Mouse (Mus musculus) forebrain, embryonic 16.5 days (tissue): ENCODE measurements around the gene Olfr808. TPM values are rescaled to one million over a fixed set of nuclear protein-coding genes. Genes with fewer than 3 reads are reported as not detected.

Experiments used
- ATAC-seq: fragments of 200-750 bp; cut with Nextera tagmentation; 2 replicates; pipeline ENCODE4 v1.8.0; 2017; ENCODE audit warnings: mild to moderate bottlenecking, moderate library complexity
- H3K27ac ChIP-seq: fragments of 300-500 bp; sonication (generic); 2 replicates; pipeline ENCODE4 v1.5.1; 2014; ENCODE audit warnings: low read length, control low read depth
- H3K27me3 ChIP-seq: fragments of 300-500 bp; sonication (generic); replicated peaks from 2 replicates; pipeline ENCODE4 v1.6.1; 2014; ENCODE audit warnings: low read length; ENCODE audit not compliant: control insufficient read depth, insufficient read depth
- H3K36me3 ChIP-seq: fragments of 300-500 bp; sonication (generic); 2 replicates; pipeline ENCODE4 v1.6.1; 2014; ENCODE audit not compliant: control insufficient read depth, insufficient read depth
- H3K4me1 ChIP-seq: fragments of 300-500 bp; sonication (generic); replicated peaks from 2 replicates; pipeline ENCODE4 v1.6.1; 2014; ENCODE audit warnings: low read length; ENCODE audit not compliant: control insufficient read depth, insufficient read depth
- H3K4me2 ChIP-seq: fragments of 300-500 bp; sonication (generic); 2 replicates; pipeline ENCODE4 v1.6.1; 2014; ENCODE audit warnings: mild to moderate bottlenecking, low read length, control low read depth
- H3K4me3 ChIP-seq: fragments of 300-500 bp; sonication (generic); replicated peaks from 2 replicates; pipeline ENCODE4 v1.5.1; 2014; ENCODE audit warnings: mild to moderate bottlenecking, low read length, control low read depth
- H3K9ac ChIP-seq: fragments of 300-500 bp; sonication (generic); replicated peaks from 2 replicates; pipeline ENCODE4 v1.6.1; 2014; ENCODE audit warnings: low read depth, low read length, control low read depth
- H3K9me3 ChIP-seq: fragments of 300-500 bp; sonication (generic); 2 replicates; pipeline ENCODE4 v1.6.1; 2016; ENCODE audit warnings: low read length; ENCODE audit not compliant: control insufficient read depth
- WGBS: fragments of 180-500 bp; shearing (Covaris S2); extraction: QIAGEN DNeasy Blood & Tissue Kit; methylation state at CpG from one replicate; pipeline ENCODE4 v1.1.7; 2014; 5-methylcytosine and 5-hydroxymethylcytosine counted together
- polyA plus RNA-seq: library from polyadenylated mRNA; unstranded; fragments of >200 nt; fragmentation: Nextera tagmentation; extraction: Ambion mirVana; gene quantifications from 2 replicates; pipeline ENCODE4 v1.2.1, GENCODE M21; 2015

Gene Olfr808
- polyA plus RNA-seq = not detected in 2 replicates

- 98% methylated on average over 1 of the region's 1 CpGs for WGBS
- H3K9me3 ChIP-seq = no peaks in the 10 kb centered on the region
- H3K4me1 ChIP-seq = no peaks in the 10 kb centered on the region
- no peak within 1 kb of the TSS for H3K9ac ChIP-seq
- H3K4me2 ChIP-seq = no peak within 1 kb of the TSS
- H3K27ac ChIP-seq = no peak within 1 kb of the TSS
- H3K4me3 ChIP-seq = no peak within 1 kb of the TSS
- no peaks in the 10 kb centered on the region for H3K36me3 ChIP-seq
- no peaks in the 10 kb centered on the region for H3K27me3 ChIP-seq
- ATAC-seq = no peak
These were observed at the start of gene Olfr808 for GRCm38 (mm10) chr10:129765182-129765581. Gene Olfr808, plus strand, starts transcription at chr10:129765482.

GRCm38 (mm10) chr10:129729275-129729674 is 36.0 kb upstream of the Olfr808 start, which contains the start of gene Olfr805:
Gene Olfr805, minus strand, starts transcription at chr10:129729375.
- Histone ChIP-seq H3K27ac (no peak within 1 kb of the TSS), H3K4me1 (no peaks in the 10 kb centered on the region), H3K4me3 (no peak within 1 kb of the TSS), H3K9me3 (no peaks in the 10 kb centered on the region), H3K9ac (no peak within 1 kb of the TSS), H3K4me2 (no peak within 1 kb of the TSS), H3K27me3 (no peaks in the 10 kb centered on the region), H3K36me3 (no peaks in the 10 kb centered on the region)
- ATAC-seq = no peak
- 97% methylated on average over 2 of the region's 2 CpGs for WGBS

GRCm38 (mm10) chr10:129741821-129742220 is 23.5 kb upstream of the Olfr808 start, which contains the start of gene Olfr806:
Gene Olfr806, minus strand, starts transcription at chr10:129741921.
- no peaks in the 10 kb centered on the region for H3K4me1 ChIP-seq
- H3K4me2 ChIP-seq = no peak within 1 kb of the TSS
- no peak within 1 kb of the TSS for H3K4me3 ChIP-seq
- no peak within 1 kb of the TSS for H3K27ac ChIP-seq
- H3K27me3 ChIP-seq = no peaks in the 10 kb centered on the region
- no peaks in the 10 kb centered on the region for H3K9me3 ChIP-seq
- H3K9ac ChIP-seq = no peak within 1 kb of the TSS
- no peak for ATAC-seq
- H3K36me3 ChIP-seq = no peaks in the 10 kb centered on the region

- H3K9me3 ChIP-seq = no peaks in the 10 kb centered on the region
- H3K4me2 ChIP-seq = no peak within 1 kb of the TSS
- no peaks in the 10 kb centered on the region for H3K27me3 ChIP-seq
- no peaks in the 10 kb centered on the region for H3K4me1 ChIP-seq
- no peak for ATAC-seq
- H3K36me3 ChIP-seq = no peaks in the 10 kb centered on the region
- no peak within 1 kb of the TSS for H3K27ac ChIP-seq
- 87% methylated on average over 1 of the region's 1 CpGs for WGBS
- no peak within 1 kb of the TSS for H3K4me3 ChIP-seq
- no peak within 1 kb of the TSS for H3K9ac ChIP-seq
These were observed 7.6 kb upstream of the Olfr808 start, which contains the start of gene Olfr807 for GRCm38 (mm10) chr10:129757693-129758092. Gene Olfr807, minus strand, starts transcription at chr10:129757793.

GRCm38 (mm10) chr10:129774338-129774737 is 9.1 kb downstream of the Olfr808 start, which contains the start of gene Olfr809:
Gene Olfr809, plus strand, starts transcription at chr10:129774638.
- ATAC-seq = no peak
- Histone ChIP-seq H3K36me3 (no peaks in the 10 kb centered on the region), H3K9ac (no peak within 1 kb of the TSS), H3K27me3 (no peaks in the 10 kb centered on the region), H3K4me3 (no peak within 1 kb of the TSS), H3K4me1 (no peaks in the 10 kb centered on the region), H3K9me3 (no peaks in the 10 kb centered on the region), H3K27ac (no peak within 1 kb of the TSS), H3K4me2 (no peak within 1 kb of the TSS)

- Histone ChIP-seq H3K27me3 (no peaks in the 10 kb centered on the region), H3K4me2 (no peak overlapping the region), H3K4me1 (no peaks in the 10 kb centered on the region), H3K27ac (no peak overlapping the region), H3K9ac (no peak overlapping the region), H3K4me3 (no peak overlapping the region), H3K9me3 (no peaks in the 10 kb centered on the region), H3K36me3 (no peaks in the 10 kb centered on the region)
- ATAC-seq = no peak
These were observed 12.8 kb downstream of the Olfr808 start for GRCm38 (mm10) chr10:129778123-129778522.

GRCm38 (mm10) chr10:129794817-129795216 is 29.5 kb downstream of the Olfr808 start, which contains the start of gene Olfr810:
Gene Olfr810, minus strand, starts transcription at chr10:129794917.
- H3K9me3 ChIP-seq = no peaks in the 10 kb centered on the region
- H3K36me3 ChIP-seq = no peaks in the 10 kb centered on the region
- no peak within 1 kb of the TSS for H3K9ac ChIP-seq
- no peak within 1 kb of the TSS for H3K27ac ChIP-seq
- H3K4me1 ChIP-seq = no peaks in the 10 kb centered on the region
- H3K4me2 ChIP-seq = no peak within 1 kb of the TSS
- H3K4me3 ChIP-seq = no peak within 1 kb of the TSS
- H3K27me3 ChIP-seq = no peaks in the 10 kb centered on the region
- no peak for ATAC-seq

GRCm38 (mm10) chr10:129804296-129804695 is 39.0 kb downstream of the Olfr808 start, which contains the start of gene Olfr811:
Gene Olfr811, minus strand, starts transcription at chr10:129804396.
- ATAC-seq = no peak
- no peak within 1 kb of the TSS for H3K4me2 ChIP-seq
- no peaks in the 10 kb centered on the region for H3K9me3 ChIP-seq
- no peak within 1 kb of the TSS for H3K27ac ChIP-seq
- H3K4me1 ChIP-seq = no peaks in the 10 kb centered on the region
- no peak within 1 kb of the TSS for H3K4me3 ChIP-seq
- no peak within 1 kb of the TSS for H3K9ac ChIP-seq
- WGBS = 85% methylated on average over 4 of the region's 4 CpGs
- no peaks in the 10 kb centered on the region for H3K36me3 ChIP-seq
- H3K27me3 ChIP-seq = no peaks in the 10 kb centered on the region
